Mouse (Mus musculus): ENCODE data around the gene Disp3. TPM values are rescaled to one million over a fixed set of nuclear protein-coding genes. Genes with fewer than 3 reads are reported as not detected.

Gene Disp3
- polyA plus RNA-seq, 1 experiment from 2014 or later, result 11.6 TPM

DNA sequence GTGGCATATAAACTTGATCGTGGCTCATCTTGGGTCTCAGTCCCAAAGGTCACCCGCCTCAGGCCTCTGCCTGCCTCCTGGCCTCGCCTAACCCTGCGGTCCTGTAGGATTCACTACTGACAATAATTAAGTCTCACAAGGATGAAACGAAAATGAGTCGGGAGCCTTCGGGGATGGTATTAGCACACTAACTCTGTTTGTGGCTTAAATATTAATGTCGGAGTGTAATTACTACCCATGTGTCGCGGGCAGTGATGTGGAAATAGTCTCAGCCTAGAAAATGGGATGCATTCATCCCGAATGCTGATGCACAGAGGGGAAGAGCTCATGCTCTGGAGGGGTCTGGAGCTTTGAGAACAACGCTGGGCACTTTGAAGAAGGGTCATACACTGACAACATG, 31.6 kb upstream of the Disp3 start:
- H3K4me1 ChIP-seq (ENCODE audit: control insufficient read depth, insufficient read depth, low read depth, low read length), result peaks cover 26% of the 10 kb centered on the region
- H3K27ac ChIP-seq (ENCODE audit: low read depth, low read length), result no peak overlapping the region
- H3K36me3 ChIP-seq (ENCODE audit: control insufficient read depth, insufficient read depth, low read length), result no peaks in the 10 kb centered on the region
- 47% methylated on average over 12 of the region's 12 CpGs for WGBS
- no peak overlapping the region for H3K4me3 ChIP-seq (ENCODE audit: low read length)
- no peaks in the 10 kb centered on the region for H3K27me3 ChIP-seq (replicated peaks; ENCODE audit: control insufficient read depth, insufficient read depth, low read length)
- no peak for ATAC-seq
- H3K4me2 ChIP-seq (ENCODE audit: low read length), result no peak overlapping the region
- H3K9me3 ChIP-seq (ENCODE audit: control insufficient read depth, low read length), result no peaks in the 10 kb centered on the region
- H3K9ac ChIP-seq (ENCODE audit: low read depth, low read length), result no peak overlapping the region

DNA sequence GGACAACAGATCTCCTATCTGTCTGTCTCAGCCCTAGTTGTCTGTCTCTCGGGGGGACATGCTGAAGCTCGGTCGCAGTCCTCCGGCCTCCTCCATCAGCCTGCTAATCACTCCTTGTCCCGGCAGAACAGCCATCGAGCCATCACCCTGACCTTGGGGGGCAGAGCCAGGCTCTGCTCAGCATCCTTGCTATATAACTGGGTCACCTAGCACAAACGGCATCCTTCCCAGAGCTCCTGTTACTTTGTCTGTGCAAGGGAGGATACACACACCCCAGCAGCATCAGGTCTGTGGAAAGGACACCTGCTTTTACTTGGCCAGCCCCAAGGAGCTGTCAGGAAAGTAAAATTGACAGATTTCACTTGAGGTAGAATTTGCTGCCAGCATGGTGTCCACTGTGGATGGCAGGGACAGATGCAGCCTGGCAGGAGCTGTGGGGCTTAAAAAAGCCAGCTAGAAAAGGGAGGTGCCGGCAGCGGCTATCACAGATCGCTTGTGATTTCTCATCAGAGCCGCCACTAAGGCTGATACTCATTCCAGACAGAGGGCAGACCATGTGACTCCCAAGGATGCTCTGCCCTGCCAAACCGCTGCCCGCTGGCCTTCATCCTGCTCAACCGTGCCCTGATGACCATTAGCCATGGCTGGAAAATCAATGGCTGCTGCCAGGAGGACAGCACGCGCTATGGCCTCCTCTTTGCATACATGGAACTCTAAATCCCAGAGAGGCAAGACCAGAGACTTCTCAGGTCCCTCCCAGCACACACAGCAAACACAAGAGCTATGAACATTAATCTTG, 27.8 kb upstream of the Disp3 start:
- ATAC-seq, result no peak
- Histone ChIP-seq H3K9me3 (ENCODE audit: control insufficient read depth, low read length) (no peaks in the 10 kb centered on the region), H3K9ac (ENCODE audit: low read depth, low read length) (0 out of 2 replicates have a peak overlapping the region, but pooled peaks have one; percentile 24), H3K4me1 (ENCODE audit: control insufficient read depth, insufficient read depth, low read depth, low read length) (peaks cover 26% of the 10 kb centered on the region), H3K36me3 (ENCODE audit: control insufficient read depth, insufficient read depth, low read length) (no peaks in the 10 kb centered on the region), H3K27ac (ENCODE audit: low read depth, low read length) (no peak overlapping the region; the same call in 1 of the 2 replicates), H3K4me2 (ENCODE audit: low read length) (no peak overlapping the region), H3K27me3 (replicated peaks; ENCODE audit: control insufficient read depth, insufficient read depth, low read length) (no peaks in the 10 kb centered on the region), H3K4me3 (ENCODE audit: low read length) (no peak overlapping the region)
- WGBS, result 62% methylated on average over 16 of the region's 16 CpGs

DNA sequence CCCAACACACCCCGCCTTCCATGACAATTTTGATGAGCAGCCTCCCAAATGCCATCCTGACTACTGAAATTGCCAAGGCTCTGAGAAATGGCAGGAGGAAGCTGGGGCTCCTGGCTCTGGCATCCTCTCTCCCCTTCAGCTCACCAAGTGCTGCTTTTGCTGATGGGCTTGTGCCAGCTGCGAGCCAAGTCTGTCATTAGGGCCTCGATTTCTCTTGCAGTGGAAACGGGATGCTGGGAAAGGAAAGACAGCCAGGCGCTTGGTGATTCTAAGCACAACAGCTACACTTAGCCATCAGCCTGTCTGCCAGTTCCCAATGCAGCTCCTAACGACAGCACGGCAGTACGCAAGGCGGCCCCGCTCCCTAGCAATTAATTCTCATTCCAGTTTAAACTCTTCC, 26.6 kb upstream of the Disp3 start:
- H3K9ac ChIP-seq (ENCODE audit: low read depth, low read length), result no peak overlapping the region
- no peaks in the 10 kb centered on the region for H3K9me3 ChIP-seq (ENCODE audit: control insufficient read depth, low read length)
- ATAC-seq, result peak; percentile 31; the same call in 1 of the 2 replicates
- no peaks in the 10 kb centered on the region for H3K27me3 ChIP-seq (replicated peaks; ENCODE audit: control insufficient read depth, insufficient read depth, low read length)
- 35% methylated on average over 10 of the region's 10 CpGs for WGBS
- no peak overlapping the region for H3K27ac ChIP-seq (ENCODE audit: low read depth, low read length)
- no peak overlapping the region for H3K4me3 ChIP-seq (ENCODE audit: low read length)
- H3K4me1 ChIP-seq (ENCODE audit: control insufficient read depth, insufficient read depth, low read depth, low read length), result peaks cover 26% of the 10 kb centered on the region
- H3K4me2 ChIP-seq (ENCODE audit: low read length), result no peak overlapping the region
- no peaks in the 10 kb centered on the region for H3K36me3 ChIP-seq (ENCODE audit: control insufficient read depth, insufficient read depth, low read length)

DNA sequence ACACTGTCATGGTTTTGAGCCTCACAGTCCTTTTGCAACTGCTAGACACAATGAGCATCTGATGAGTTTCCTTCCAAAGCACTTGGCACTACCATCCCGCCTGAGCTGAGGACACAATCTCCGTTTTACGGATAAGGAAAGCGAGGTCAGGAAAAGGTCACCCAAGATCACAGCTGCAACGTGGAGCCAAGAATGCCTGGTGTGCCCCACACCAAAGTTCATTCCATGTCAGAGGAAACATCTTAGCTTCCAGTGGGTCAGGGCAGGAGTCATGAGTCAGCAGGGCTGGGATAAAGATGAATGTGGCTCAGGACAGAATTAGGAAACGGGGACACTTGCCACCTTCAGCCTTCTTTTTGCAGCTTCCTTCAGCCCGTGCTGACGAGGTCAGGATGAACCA, 25.8 kb upstream of the Disp3 start:
- H3K9ac ChIP-seq (ENCODE audit: low read depth, low read length), result no peak overlapping the region
- H3K4me1 ChIP-seq (ENCODE audit: control insufficient read depth, insufficient read depth, low read depth, low read length), result peaks cover 26% of the 10 kb centered on the region
- no peak overlapping the region for H3K4me2 ChIP-seq (ENCODE audit: low read length)
- H3K36me3 ChIP-seq (ENCODE audit: control insufficient read depth, insufficient read depth, low read length), result no peaks in the 10 kb centered on the region
- no peaks in the 10 kb centered on the region for H3K9me3 ChIP-seq (ENCODE audit: control insufficient read depth, low read length)
- no peak overlapping the region for H3K27ac ChIP-seq (ENCODE audit: low read depth, low read length)
- H3K4me3 ChIP-seq (ENCODE audit: low read length), result no peak overlapping the region
- no peak for ATAC-seq
- WGBS, result 42% methylated on average over 8 of the region's 8 CpGs
- H3K27me3 ChIP-seq (replicated peaks; ENCODE audit: control insufficient read depth, insufficient read depth, low read length), result no peaks in the 10 kb centered on the region

DNA sequence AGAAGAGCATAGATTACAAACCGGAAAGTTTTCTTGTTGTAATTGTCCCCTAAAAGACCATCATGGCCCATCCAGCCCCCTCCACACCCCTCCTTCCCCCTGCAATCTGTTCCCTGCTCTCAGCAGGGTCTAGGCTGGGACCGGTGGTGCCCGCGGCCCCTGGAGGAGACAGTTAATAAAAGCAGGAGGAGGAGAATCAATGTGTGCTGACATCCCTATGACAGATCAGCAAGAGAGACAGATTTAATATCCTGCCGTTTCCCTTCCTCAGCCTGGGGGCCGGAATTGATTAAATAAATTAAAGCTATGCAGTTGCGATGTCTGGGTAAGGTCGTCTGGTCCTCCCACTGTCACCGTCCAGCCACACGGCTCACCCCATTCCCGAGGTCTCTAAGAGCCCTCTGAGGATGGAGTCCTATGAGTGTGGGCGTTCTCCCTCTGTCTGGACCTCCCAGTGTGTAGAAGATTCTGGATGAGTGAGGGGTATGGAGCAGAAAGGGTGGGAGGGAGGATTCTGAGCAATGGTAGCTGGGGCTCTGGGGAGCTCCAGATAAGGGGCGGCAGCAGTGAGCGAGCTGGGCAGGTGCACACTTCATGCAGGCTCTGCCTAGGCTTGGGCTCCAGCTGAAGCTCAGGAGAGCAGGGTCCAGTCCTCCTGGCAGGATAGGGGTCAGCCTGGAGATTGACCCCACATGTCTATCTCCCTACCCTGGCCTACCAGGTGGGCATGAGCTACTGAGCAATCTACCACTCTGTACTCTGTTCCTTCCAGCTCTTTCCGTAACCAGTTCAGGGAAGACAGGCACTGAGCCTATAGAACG, 24.7 kb upstream of the Disp3 start:
- ATAC-seq, result peak; percentile 57
- no peak overlapping the region for H3K4me3 ChIP-seq (ENCODE audit: low read length)
- no peak overlapping the region for H3K9ac ChIP-seq (ENCODE audit: low read depth, low read length)
- 31% methylated on average over 16 of the region's 16 CpGs for WGBS
- no peaks in the 10 kb centered on the region for H3K27me3 ChIP-seq (replicated peaks; ENCODE audit: control insufficient read depth, insufficient read depth, low read length)
- no peaks in the 10 kb centered on the region for H3K9me3 ChIP-seq (ENCODE audit: control insufficient read depth, low read length)
- no peak overlapping the region for H3K4me2 ChIP-seq (ENCODE audit: low read length)
- H3K36me3 ChIP-seq (ENCODE audit: control insufficient read depth, insufficient read depth, low read length), result no peaks in the 10 kb centered on the region
- peaks cover 26% of the 10 kb centered on the region for H3K4me1 ChIP-seq (ENCODE audit: control insufficient read depth, insufficient read depth, low read depth, low read length)
- H3K27ac ChIP-seq (ENCODE audit: low read depth, low read length), result no peak overlapping the region

DNA sequence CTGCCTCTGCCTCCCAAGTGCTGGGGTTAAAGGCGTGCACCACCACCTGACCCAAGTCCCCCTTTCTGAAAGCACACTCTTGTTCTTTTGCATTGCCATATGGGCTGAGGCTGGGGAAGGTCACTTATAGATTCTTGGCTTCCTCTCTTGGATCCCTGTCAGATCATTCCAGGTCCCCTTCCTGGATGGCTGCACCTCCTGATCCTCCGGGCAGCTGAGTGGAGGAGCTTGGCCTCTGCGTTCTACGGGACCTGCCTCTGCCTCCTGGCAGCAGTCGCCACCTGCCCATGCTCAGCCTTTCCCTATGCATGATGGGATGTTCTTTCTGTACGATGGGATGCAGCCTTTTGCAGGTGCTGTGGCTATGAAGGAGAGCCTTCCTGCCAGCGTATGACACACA, 23.1 kb upstream of the Disp3 start:
- no peaks in the 10 kb centered on the region for H3K9me3 ChIP-seq (ENCODE audit: control insufficient read depth, low read length)
- H3K36me3 ChIP-seq (ENCODE audit: control insufficient read depth, insufficient read depth, low read length), result no peaks in the 10 kb centered on the region
- no peak overlapping the region for H3K4me2 ChIP-seq (ENCODE audit: low read length)
- no peaks in the 10 kb centered on the region for H3K27me3 ChIP-seq (replicated peaks; ENCODE audit: control insufficient read depth, insufficient read depth, low read length)
- no peak overlapping the region for H3K9ac ChIP-seq (ENCODE audit: low read depth, low read length)
- H3K4me3 ChIP-seq (ENCODE audit: low read length), result no peak overlapping the region
- H3K27ac ChIP-seq (ENCODE audit: low read depth, low read length), result no peak overlapping the region
- WGBS, result 82% methylated on average over 7 of the region's 7 CpGs
- H3K4me1 ChIP-seq (ENCODE audit: control insufficient read depth, insufficient read depth, low read depth, low read length), result peaks cover 35% of the 10 kb centered on the region
- ATAC-seq, result no peak

DNA sequence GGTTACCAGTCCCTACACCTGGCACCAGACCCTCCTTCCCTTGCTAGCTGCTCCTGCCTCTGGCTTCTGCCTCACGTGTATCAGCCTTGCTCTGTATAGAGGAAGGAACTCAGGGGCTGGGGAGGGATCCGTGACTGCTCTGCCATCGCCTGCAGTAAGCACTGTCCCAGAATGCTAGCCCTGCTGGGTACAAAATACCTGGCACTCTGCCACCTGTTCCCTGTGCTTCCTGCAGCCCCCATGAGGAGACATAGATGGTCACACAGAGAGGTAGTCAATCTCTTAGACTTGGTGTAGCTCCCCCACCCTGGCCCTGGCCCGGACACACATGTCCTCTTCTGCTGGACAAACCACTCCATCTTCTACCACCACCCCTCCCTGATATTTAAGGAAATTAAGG, 22.4 kb upstream of the Disp3 start:
- 55% methylated on average over 4 of the region's 4 CpGs for WGBS
- Histone ChIP-seq H3K27me3 (replicated peaks; ENCODE audit: control insufficient read depth, insufficient read depth, low read length) (no peaks in the 10 kb centered on the region), H3K4me3 (ENCODE audit: low read length) (no peak overlapping the region), H3K27ac (ENCODE audit: low read depth, low read length) (no peak overlapping the region), H3K9ac (ENCODE audit: low read depth, low read length) (no peak overlapping the region), H3K4me1 (ENCODE audit: control insufficient read depth, insufficient read depth, low read depth, low read length) (peaks cover 28% of the 10 kb centered on the region), H3K36me3 (ENCODE audit: control insufficient read depth, insufficient read depth, low read length) (no peaks in the 10 kb centered on the region), H3K9me3 (ENCODE audit: control insufficient read depth, low read length) (no peaks in the 10 kb centered on the region), H3K4me2 (ENCODE audit: low read length) (no peak overlapping the region)
- ATAC-seq, result no peak

DNA sequence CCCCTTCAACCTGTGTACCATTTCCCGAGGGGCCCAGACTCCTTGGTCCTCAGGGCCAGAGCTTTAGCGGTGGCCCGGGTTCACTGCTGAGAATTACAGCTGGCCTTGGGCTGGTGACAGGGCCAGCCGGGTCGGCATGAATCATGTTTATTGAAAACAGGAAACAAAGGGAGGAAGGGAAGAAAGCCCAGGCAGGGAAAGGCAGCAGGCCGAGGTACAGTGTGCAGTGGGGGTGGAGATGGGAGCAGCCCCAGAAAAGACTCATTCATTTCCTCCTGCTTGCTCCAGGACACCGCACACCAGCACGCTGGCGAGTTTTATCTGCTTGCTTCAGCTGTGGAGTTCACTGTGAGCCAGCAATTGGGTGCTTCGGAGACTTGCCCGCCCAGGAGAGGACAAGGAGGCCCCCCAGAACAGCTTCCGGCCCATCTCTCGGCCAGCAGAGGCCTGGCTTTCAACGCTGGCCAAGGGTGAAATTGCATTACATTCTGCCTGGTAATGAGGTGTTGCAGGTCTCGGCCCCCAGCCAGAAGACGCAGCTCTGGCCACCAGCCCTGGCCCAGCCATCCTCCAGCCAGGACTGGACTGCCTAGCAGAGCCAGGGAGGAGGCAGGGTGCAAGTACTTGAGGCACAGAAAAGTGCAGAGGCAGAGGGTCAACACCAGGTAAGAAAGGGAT, 18.8 kb upstream of the Disp3 start:
- Histone ChIP-seq H3K9me3 (ENCODE audit: control insufficient read depth, low read length) (no peaks in the 10 kb centered on the region), H3K27me3 (replicated peaks; ENCODE audit: control insufficient read depth, insufficient read depth, low read length) (no peaks in the 10 kb centered on the region), H3K4me1 (ENCODE audit: control insufficient read depth, insufficient read depth, low read depth, low read length) (peaks cover 9% of the 10 kb centered on the region), H3K9ac (ENCODE audit: low read depth, low read length) (peak overlapping the region; percentile 47), H3K27ac (ENCODE audit: low read depth, low read length) (peak overlapping the region; percentile 39; the same call in 1 of the 2 replicates), H3K4me2 (ENCODE audit: low read length) (no peak overlapping the region), H3K36me3 (ENCODE audit: control insufficient read depth, insufficient read depth, low read length) (no peaks in the 10 kb centered on the region), H3K4me3 (ENCODE audit: low read length) (no peak overlapping the region)
- peak; percentile 76 for ATAC-seq
- WGBS, result 12% methylated on average over 16 of the region's 16 CpGs

DNA sequence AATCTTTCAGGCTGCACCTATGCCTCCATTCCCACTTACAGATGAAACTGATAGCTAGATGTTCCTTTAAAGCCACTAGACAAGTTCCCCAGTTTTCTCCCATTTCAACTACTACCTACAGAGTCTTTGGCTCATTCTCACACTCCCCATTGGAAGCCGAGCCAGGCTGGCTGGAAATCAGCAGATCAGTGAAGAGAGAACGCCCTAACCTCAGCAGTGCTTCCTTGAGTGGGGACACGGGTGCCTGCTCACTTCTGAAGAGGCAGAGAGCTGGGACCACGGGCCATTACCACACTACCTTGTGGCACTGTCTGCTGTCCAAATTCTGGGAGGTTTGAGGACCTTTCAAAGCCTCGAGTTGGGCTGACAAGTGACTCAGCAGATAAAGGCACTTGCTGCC, 11.0 kb upstream of the Disp3 start:
- Histone ChIP-seq H3K4me1 (ENCODE audit: control insufficient read depth, insufficient read depth, low read depth, low read length) (peaks cover under 1% of the 10 kb centered on the region), H3K4me3 (ENCODE audit: low read length) (no peak overlapping the region), H3K27ac (ENCODE audit: low read depth, low read length) (no peak overlapping the region), H3K27me3 (replicated peaks; ENCODE audit: control insufficient read depth, insufficient read depth, low read length) (no peaks in the 10 kb centered on the region), H3K4me2 (ENCODE audit: low read length) (no peak overlapping the region), H3K9me3 (ENCODE audit: control insufficient read depth, low read length) (no peaks in the 10 kb centered on the region), H3K9ac (ENCODE audit: low read depth, low read length) (no peak overlapping the region), H3K36me3 (ENCODE audit: control insufficient read depth, insufficient read depth, low read length) (no peaks in the 10 kb centered on the region)
- 64% methylated on average over 5 of the region's 5 CpGs for WGBS
- no peak for ATAC-seq
